Mouse (Mus musculus): ENCODE measurements around the gene Sertad3. TPM values are rescaled to one million over a fixed set of nuclear protein-coding genes. Genes with fewer than 3 reads are reported as not detected.

Gene Sertad3
- polyA plus RNA-seq, 1 experiment from 2014 or later: 25.7 TPM

GRCm38 (mm10) chr7:27506765-27507370 lies 33.3 kb downstream of the Sertad3 start:
- Histone ChIP-seq H3K36me3 (no peaks in the 10 kb centered on the region), H3K27ac (peak overlapping the region; percentile 100), H3K9ac (no peak overlapping the region), H3K27me3 (replicated peaks) (no peaks in the 10 kb centered on the region), H3K4me3 (replicated peaks) (peak overlapping the region; percentile 59), H3K4me1 (replicated peaks) (peaks cover 9% of the 10 kb centered on the region), H3K4me2 (replicated peaks) (peak overlapping the region; percentile 78), H3K9me3 (no peaks in the 10 kb centered on the region)
- ATAC-seq: no peak
- 32% methylated on average over 9 of the region's 9 CpGs for WGBS

GRCm38 (mm10) chr7:27507711-27508647 lies 34.4 kb downstream of the Sertad3 start:
- Histone ChIP-seq H3K4me3 (replicated peaks) (peak overlapping the region; percentile 59), H3K4me2 (replicated peaks) (peak overlapping the region; percentile 78), H3K9me3 (no peaks in the 10 kb centered on the region), H3K36me3 (no peaks in the 10 kb centered on the region), H3K9ac (peak overlapping the region; percentile 77), H3K27me3 (replicated peaks) (no peaks in the 10 kb centered on the region), H3K4me1 (replicated peaks) (peaks cover 9% of the 10 kb centered on the region), H3K27ac (peak overlapping the region; percentile 100)
- WGBS: under 1% methylated on average over 52 of the region's 54 CpGs
- peak; percentile 95 for ATAC-seq

GRCm38 (mm10) chr7:27508648-27509005 lies 35.1 kb downstream of the Sertad3 start:
- peaks cover 9% of the 10 kb centered on the region for H3K4me1 ChIP-seq (replicated peaks)
- H3K9ac ChIP-seq: 0 out of 2 replicates have a peak overlapping the region, but pooled peaks have one; percentile 28
- no peaks in the 10 kb centered on the region for H3K27me3 ChIP-seq (replicated peaks)
- no peaks in the 10 kb centered on the region for H3K9me3 ChIP-seq
- ATAC-seq: peak; percentile 78
- H3K4me3 ChIP-seq (replicated peaks): peak overlapping the region; percentile 59
- WGBS: 19% methylated on average over 6 of the region's 6 CpGs
- H3K36me3 ChIP-seq: no peaks in the 10 kb centered on the region
- H3K4me2 ChIP-seq (replicated peaks): peak overlapping the region; percentile 78
- peak overlapping the region; percentile 100 for H3K27ac ChIP-seq

- WGBS: 89% methylated on average over 2 of the region's 2 CpGs
- H3K36me3 ChIP-seq: no peaks in the 10 kb centered on the region
- peaks cover 9% of the 10 kb centered on the region for H3K4me1 ChIP-seq (replicated peaks)
- no peak overlapping the region for H3K4me2 ChIP-seq (replicated peaks)
- ATAC-seq: no peak
- H3K27ac ChIP-seq: no peak overlapping the region
- H3K9me3 ChIP-seq: no peaks in the 10 kb centered on the region
- H3K27me3 ChIP-seq (replicated peaks): no peaks in the 10 kb centered on the region
- no peak overlapping the region for H3K4me3 ChIP-seq (replicated peaks)
- H3K9ac ChIP-seq: no peak overlapping the region
Observed at GRCm38 (mm10) chr7:27510809-27511208, 37.2 kb downstream of the Sertad3 start.

- H3K4me2 ChIP-seq (replicated peaks): no peak overlapping the region
- 69% methylated on average over 9 of the region's 9 CpGs for WGBS
- no peaks in the 10 kb centered on the region for H3K9me3 ChIP-seq
- H3K4me1 ChIP-seq (replicated peaks): no peaks in the 10 kb centered on the region
- H3K9ac ChIP-seq: no peak overlapping the region
- no peak overlapping the region for H3K4me3 ChIP-seq (replicated peaks)
- no peaks in the 10 kb centered on the region for H3K36me3 ChIP-seq
- ATAC-seq: 0 out of 2 replicates have a peak, but pooled peaks have one; percentile 19
- no peaks in the 10 kb centered on the region for H3K27me3 ChIP-seq (replicated peaks)
- no peak overlapping the region for H3K27ac ChIP-seq
Observed at GRCm38 (mm10) chr7:27514961-27515360, 41.4 kb downstream of the Sertad3 start.

GRCm38 (mm10) chr7:27518314-27518713 lies 44.7 kb downstream of the Sertad3 start:
- Histone ChIP-seq H3K36me3 (no peaks in the 10 kb centered on the region), H3K9me3 (no peaks in the 10 kb centered on the region), H3K4me1 (replicated peaks) (no peaks in the 10 kb centered on the region), H3K4me3 (replicated peaks) (no peak overlapping the region), H3K4me2 (replicated peaks) (no peak overlapping the region), H3K9ac (no peak overlapping the region), H3K27me3 (replicated peaks) (no peaks in the 10 kb centered on the region), H3K27ac (no peak overlapping the region)
- ATAC-seq: no peak
- WGBS: 88% methylated on average over 9 of the region's 9 CpGs

- H3K36me3 ChIP-seq: no peaks in the 10 kb centered on the region
- H3K4me3 ChIP-seq (replicated peaks): no peak overlapping the region
- H3K27ac ChIP-seq: no peak overlapping the region
- no peaks in the 10 kb centered on the region for H3K4me1 ChIP-seq (replicated peaks)
- H3K27me3 ChIP-seq (replicated peaks): no peaks in the 10 kb centered on the region
- H3K9me3 ChIP-seq: no peaks in the 10 kb centered on the region
- no peak overlapping the region for H3K9ac ChIP-seq
- no peak overlapping the region for H3K4me2 ChIP-seq (replicated peaks)
- ATAC-seq: no peak
Observed at GRCm38 (mm10) chr7:27520104-27520503, 46.5 kb downstream of the Sertad3 start.

- peak; percentile 60; the same call in 1 of the 2 replicates for ATAC-seq
- H3K9me3 ChIP-seq: no peaks in the 10 kb centered on the region
- no peaks in the 10 kb centered on the region for H3K4me1 ChIP-seq (replicated peaks)
- no peak overlapping the region for H3K4me2 ChIP-seq (replicated peaks)
- H3K27ac ChIP-seq: no peak overlapping the region
- WGBS: 69% methylated on average over 1 of the region's 1 CpGs
- H3K4me3 ChIP-seq (replicated peaks): no peak overlapping the region
- no peaks in the 10 kb centered on the region for H3K27me3 ChIP-seq (replicated peaks)
- no peak overlapping the region for H3K9ac ChIP-seq
- H3K36me3 ChIP-seq: no peaks in the 10 kb centered on the region
Observed at GRCm38 (mm10) chr7:27520599-27520998, 47.0 kb downstream of the Sertad3 start.

GRCm38 (mm10) chr7:27522967-27523366 lies 49.4 kb downstream of the Sertad3 start, which contains the start of gene Hipk4:
Gene Hipk4 (plus strand): TSS chr7:27523267.
- no peak within 1 kb of the TSS for H3K9ac ChIP-seq
- H3K27ac ChIP-seq: no peak within 1 kb of the TSS
- H3K27me3 ChIP-seq (replicated peaks): no peaks in the 10 kb centered on the region
- no peak within 1 kb of the TSS for H3K4me2 ChIP-seq (replicated peaks)
- H3K4me1 ChIP-seq (replicated peaks): no peaks in the 10 kb centered on the region
- no peak within 1 kb of the TSS for H3K4me3 ChIP-seq (replicated peaks)
- WGBS: 61% methylated on average over 5 of the region's 5 CpGs
- H3K36me3 ChIP-seq: no peaks in the 10 kb centered on the region
- ATAC-seq: no peak
- H3K9me3 ChIP-seq: no peaks in the 10 kb centered on the region

GRCm38 (mm10) chr7:27523805-27524204 lies 50.2 kb downstream of the Sertad3 start:
- Histone ChIP-seq H3K9me3 (no peaks in the 10 kb centered on the region), H3K36me3 (no peaks in the 10 kb centered on the region), H3K27me3 (replicated peaks) (no peaks in the 10 kb centered on the region), H3K4me3 (replicated peaks) (no peak overlapping the region), H3K9ac (no peak overlapping the region), H3K27ac (no peak overlapping the region), H3K4me1 (replicated peaks) (no peaks in the 10 kb centered on the region), H3K4me2 (replicated peaks) (no peak overlapping the region)
- ATAC-seq: no peak
- 94% methylated on average over 13 of the region's 13 CpGs for WGBS

GRCm38 (mm10) chr7:27526039-27526827 lies 52.7 kb downstream of the Sertad3 start:
- no peaks in the 10 kb centered on the region for H3K9me3 ChIP-seq
- no peak overlapping the region for H3K27ac ChIP-seq
- H3K36me3 ChIP-seq: no peaks in the 10 kb centered on the region
- no peak overlapping the region for H3K4me3 ChIP-seq (replicated peaks)
- peak; percentile 89 for ATAC-seq
- H3K4me2 ChIP-seq (replicated peaks): no peak overlapping the region
- no peaks in the 10 kb centered on the region for H3K27me3 ChIP-seq (replicated peaks)
- H3K9ac ChIP-seq: no peak overlapping the region
- no peaks in the 10 kb centered on the region for H3K4me1 ChIP-seq (replicated peaks)
- WGBS: 22% methylated on average over 10 of the region's 10 CpGs
